Mouse (Mus musculus) subcutaneous adipose tissue, adult 2 months (tissue): Measurements from ENCODE around the gene Taf1a. TPM values are rescaled to one million over a fixed set of nuclear protein-coding genes. Genes with fewer than 3 reads are reported as not detected.

Experiments
- polyA plus RNA-seq: library from polyadenylated mRNA; depleted of rRNA; stranded (reverse); fragments of >200 nt; gene quantifications from 2 replicates; pipeline ENCODE4 v1.2.3, GENCODE M21; 2012; ENCODE audit warnings: low replicate concordance; rRNA removed

The Taf1a gene
- polyA plus RNA-seq = 4.4 and 12.3 TPM in 2 replicates

GRCm38 (mm10) chr1:183388426-183389406, at the start of gene Taf1a:
Gene Taf1a (plus strand): TSS chr1:183388981.

GRCm38 (mm10) chr1:183369427-183370014, 19.3 kb upstream of the Taf1a start, which contains the start of gene Mia3:
Gene Mia3 (minus strand): TSS chr1:183369553.

GRCm38 (mm10) chr1:183417873-183418272, 29.1 kb downstream of the Taf1a start, which contains the start of gene Hhipl2:
Gene Hhipl2 (plus strand): TSS chr1:183418215.

Other genes starting within 250 kb of the Taf1a start
- 11.7 and 16.5 TPM in 2 replicates for gene Disp1, start 167.5 kb upstream of the Taf1a start, polyA plus RNA-seq
- gene Aida, start 92.4 kb upstream of the Taf1a start, polyA plus RNA-seq = 35.6 and 37.6 TPM in 2 replicates
- 21.6 and 23.1 TPM in 2 replicates for gene Brox, start 91.7 kb upstream of the Taf1a start, polyA plus RNA-seq
- 86.1 and 89.2 TPM in 2 replicates for gene Mia3, start 19.4 kb upstream of the Taf1a start, polyA plus RNA-seq
- 0.09 and 0.17 TPM in 2 replicates for gene Hhipl2, start 29.2 kb downstream of the Taf1a start, polyA plus RNA-seq